Mouse (Mus musculus): ENCODE measurements around the gene Kifc1.
"Not testable (repeated sequence)": the region's sequence is repeated elsewhere in the genome, so short reads cannot be mapped to it uniquely, and the experiment has no call there.

Gene Kifc1

DNA sequence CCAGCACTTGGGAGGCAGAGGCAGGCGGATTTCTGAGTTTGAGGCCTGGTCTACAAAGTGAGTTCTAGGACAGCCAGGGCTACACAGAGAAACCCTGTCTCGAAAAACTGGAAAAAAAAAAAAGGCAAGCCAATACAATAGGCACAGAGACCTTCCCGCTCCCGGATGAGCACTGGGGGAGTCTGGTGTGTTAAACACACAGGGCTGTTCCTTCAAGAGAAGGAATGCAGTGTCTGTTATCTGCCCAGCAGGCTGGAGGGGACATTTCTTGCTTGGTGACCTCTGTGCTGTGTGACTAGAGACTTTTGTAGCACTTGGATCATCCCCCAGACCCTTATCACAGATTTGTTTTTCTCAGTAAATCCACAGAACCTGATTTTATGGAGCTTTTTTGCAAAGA lies 11.2 kb upstream of the Kifc1 start:
- DNase-seq: no peak

- DNase-seq: no peak
Observed at GRCm38 (mm10) chr17:33900989-33901314, 10.5 kb upstream of the Kifc1 start.

- no peak for DNase-seq
Observed at GRCm38 (mm10) chr17:33900281-33900988, 10.0 kb upstream of the Kifc1 start.

- no peak for DNase-seq
Observed at GRCm38 (mm10) chr17:33899642-33900041, 9.2 kb upstream of the Kifc1 start.

- not testable (repeated sequence) for DNase-seq
Observed at GRCm38 (mm10) chr17:33898193-33898592, 7.7 kb upstream of the Kifc1 start.

GRCm38 (mm10) chr17:33897114-33897794 lies 6.8 kb upstream of the Kifc1 start:
- no peak for DNase-seq

GRCm38 (mm10) chr17:33893011-33893410 lies 2.5 kb upstream of the Kifc1 start:
- not testable (repeated sequence) for DNase-seq

DNA sequence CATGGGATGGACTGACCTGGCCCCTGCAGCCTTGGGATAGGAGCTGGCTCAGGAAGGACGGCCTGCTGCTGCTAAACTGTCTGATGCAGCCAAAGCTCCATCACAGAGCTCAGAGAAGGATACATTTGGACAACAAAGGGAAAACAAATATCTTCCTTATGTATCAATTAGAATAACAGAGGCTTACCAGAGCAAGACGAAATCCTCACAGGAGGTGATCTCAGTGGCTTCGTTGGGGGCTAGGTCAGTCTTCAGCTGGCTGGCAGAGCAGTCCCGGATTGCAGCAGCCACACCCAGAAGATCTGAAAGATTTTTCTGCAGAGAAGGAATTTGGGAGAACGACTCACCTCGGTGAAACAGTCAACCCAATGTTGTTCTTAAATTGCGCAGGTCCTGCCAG lies 2.0 kb upstream of the Kifc1 start:
- no peak for DNase-seq

- not testable (repeated sequence) for DNase-seq
Observed at GRCm38 (mm10) chr17:33891892-33892291, 1.4 kb upstream of the Kifc1 start.

- no peak for DNase-seq
Observed at GRCm38 (mm10) chr17:33891357-33891756, 896 bp upstream of the Kifc1 start.

DNA sequence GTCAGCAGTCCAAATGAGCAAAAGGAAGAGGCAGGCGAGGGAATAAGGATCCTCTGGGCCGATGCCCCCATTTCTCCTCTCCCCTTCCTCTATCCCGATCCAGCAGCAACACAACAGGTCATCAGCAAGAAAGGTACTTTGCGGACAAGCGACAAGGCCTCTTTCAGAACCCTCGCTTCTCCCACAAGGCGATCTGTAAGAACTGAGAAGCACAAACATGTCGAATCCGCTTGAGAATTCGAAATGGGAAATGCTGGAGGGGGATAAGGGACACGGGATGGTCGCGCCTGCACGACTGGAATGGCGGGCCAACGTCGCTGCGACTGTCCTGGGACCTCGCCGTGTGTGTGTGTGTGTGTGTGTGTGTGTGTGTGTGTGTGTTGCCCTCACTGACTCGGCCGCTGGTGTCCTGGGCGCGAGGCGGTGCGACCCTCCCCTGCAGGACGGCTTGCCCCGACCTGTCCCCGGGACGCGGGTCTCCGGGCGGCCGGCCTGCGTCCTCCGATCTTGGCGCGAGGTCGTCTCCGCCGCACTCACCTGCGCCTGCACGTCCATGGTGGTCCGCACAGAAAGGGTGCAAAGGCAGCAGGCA lies 424 bp downstream of the Kifc1 start:
- DNase-seq: not testable (repeated sequence)

GRCm38 (mm10) chr17:33888230-33888629 lies 2.2 kb downstream of the Kifc1 start:
- DNase-seq: not testable (repeated sequence)

DNA sequence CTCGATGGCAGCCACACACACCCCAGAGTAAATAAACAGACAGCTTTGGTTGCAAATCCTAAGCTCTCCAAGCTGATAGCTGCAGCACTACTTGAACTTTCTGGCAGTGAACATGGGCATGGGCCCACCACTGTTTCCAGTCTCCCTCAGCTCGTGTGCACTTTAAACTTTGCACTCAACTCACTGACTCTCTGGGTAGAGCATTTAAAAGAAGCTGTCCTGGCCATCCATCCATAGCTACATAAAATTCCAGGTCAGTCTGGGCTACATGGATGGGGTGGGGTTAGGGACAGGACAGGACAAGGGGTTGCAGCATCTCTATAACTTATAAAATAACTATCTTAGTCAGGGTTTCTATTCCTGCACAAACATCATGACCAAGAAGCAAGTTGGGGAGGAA lies 2.7 kb downstream of the Kifc1 start:
- DNase-seq: not testable (repeated sequence)

DNA sequence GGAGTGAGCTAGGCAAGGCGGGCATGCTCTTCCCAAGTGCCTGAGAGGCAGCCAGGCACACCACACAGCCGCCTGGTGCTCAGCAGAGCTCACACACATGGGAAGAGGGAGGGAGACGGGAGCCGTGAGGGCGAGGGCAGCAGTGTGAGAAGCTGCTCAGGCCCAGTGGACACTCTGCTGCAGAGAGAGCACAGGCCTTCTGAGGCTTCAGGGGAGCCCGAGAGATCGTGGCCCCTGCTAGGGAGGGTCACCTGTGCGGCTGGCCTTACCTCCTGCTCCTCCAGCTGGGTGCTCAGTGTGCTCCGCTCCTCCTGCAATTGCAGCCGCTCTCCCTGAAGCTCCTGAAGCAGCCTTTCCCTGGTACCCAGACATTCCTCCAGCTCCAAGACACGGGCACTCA lies 6.1 kb downstream of the Kifc1 start:
- DNase-seq: not testable (repeated sequence)

DNA sequence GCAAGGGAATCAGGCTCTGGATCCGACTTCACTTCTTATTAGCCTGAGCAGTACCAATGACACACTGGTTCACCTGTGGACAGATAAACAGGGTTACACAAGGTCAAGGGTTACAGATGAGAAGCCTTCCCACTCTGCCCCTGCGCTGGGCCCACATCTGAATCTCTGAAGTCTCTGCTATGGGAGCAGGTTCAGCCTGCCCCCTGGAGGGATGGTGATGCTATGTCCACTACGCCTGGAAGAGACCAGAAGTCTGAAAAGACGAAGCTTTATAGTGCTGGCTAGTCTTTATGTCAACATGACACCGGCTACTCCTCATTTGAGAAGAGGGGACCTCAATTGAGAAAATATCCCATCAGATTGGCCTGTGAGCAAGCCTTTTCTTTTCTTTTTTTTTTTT lies 14.7 kb downstream of the Kifc1 start:
- not testable (repeated sequence) for DNase-seq

DNA sequence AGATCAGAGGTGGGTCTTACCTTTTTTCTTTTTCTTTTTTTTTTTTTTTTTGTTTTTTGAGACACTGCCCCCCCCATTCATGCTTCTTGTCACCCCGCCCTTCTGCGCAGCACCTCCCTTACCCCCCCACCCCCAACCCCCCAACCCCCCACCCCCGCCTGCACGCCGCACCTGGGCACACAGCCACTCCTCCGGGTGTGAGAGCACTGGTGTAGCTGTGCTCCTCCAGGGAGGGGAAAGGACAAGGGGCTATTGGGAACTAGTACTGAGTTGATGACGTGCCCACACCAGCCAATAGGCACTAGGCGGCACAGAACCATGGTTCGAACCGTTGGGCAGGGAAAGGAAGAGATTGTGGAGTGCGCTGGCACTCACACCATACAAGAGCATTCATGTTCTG lies 16.1 kb downstream of the Kifc1 start:
- no peak for DNase-seq

DNA sequence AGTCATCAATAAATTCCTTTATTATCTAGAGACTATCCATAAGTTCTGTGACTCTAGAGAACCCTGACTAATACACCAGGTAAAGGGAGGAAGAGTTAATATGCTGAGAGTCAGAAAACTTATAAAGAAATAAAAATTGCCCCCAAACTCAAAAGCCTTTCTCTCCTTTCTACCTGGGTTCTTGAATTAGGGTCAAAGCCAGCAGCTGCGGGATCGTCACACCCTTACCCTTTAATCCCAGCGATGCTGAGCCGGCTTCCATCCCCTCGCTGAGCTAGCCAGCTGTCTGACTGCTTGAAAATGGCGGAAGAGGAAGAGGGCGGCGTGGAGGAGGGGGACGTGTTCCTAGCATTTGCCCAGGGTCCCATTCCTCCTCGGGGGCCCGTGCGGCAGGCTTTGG lies 16.9 kb downstream of the Kifc1 start, which contains the start of gene Gm7029:
TSS of gene Gm7029 (plus strand) at position 301 of the 400 bp plus-strand sequence.
- DNase-seq: not testable (repeated sequence)

DNA sequence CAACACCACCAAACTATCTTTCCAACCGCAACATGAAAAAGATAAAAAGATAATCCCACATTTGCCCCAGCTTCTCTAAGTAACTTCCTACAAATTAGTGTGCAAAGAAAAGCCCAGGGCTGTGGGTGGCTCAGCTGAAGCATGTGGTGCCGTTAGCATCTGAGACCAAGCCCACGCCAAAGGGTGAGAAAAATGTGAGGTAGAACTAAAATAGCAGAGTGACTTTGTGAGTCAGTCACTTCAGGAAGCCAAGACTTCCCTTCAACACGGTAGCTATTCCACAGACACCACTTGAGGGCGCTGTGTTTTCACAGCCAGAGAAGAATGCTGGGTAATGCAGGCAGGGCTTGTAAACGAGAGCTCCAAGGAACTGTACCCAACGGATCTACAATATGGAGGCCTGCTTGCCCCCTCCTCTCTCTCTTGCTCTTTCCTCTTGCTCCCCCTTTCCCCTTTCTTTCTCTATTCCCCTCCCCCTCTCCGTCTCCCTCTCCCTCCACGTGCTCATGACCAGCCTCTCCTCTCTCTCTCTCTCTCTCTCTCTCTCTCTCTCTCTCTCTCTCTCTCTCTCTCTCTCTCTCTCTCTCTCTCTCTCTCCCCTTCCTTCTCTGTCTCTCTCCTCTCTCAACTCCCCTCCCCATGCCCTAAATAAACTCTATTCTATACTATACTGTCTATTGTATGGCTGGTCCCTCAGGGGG lies 25.0 kb downstream of the Kifc1 start:
- DNase-seq: peak; percentile 20 to 53

GRCm38 (mm10) chr17:33857816-33858215 lies 32.6 kb downstream of the Kifc1 start:
- DNase-seq: no peak

GRCm38 (mm10) chr17:33851331-33851730 lies 39.1 kb downstream of the Kifc1 start:
- no peak for DNase-seq

DNA sequence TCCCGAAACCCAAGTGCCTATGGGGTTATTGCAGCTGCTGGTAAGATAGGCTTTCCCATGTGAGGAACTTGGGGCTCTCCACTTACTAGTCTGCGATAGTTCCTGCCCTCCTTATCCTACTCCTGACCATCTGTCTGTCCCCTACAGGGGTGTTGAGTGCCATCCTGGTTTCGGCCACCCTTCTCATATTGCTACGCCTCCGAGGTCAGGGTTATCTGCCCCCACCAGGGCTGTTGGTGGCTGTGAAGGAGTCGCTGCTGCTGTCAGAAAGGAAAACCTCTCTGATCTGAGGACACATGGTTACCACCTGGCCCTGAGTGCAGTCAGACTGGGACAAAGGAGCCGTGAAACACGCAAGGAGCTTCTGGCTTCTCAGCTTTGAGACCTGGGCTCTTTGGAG lies 42.3 kb downstream of the Kifc1 start:
- DNase-seq: no peak

- no peak for DNase-seq
Observed at GRCm38 (mm10) chr17:33844196-33844595, 46.3 kb downstream of the Kifc1 start.

Data from spleen, adult 18-20 months (tissue).